Mouse (Mus musculus) adrenal gland, adult 18-20 months (tissue): Measurements from ENCODE around the gene 6030445D17Rik. TPM values are rescaled to one million over a fixed set of nuclear protein-coding genes. Genes with fewer than 3 reads are reported as not detected.

Experiments used
- DNase-seq, 2 experiments: peaks; one replicate each; pipeline ENCODE4 v3.0.0; 2021 to 2022; ENCODE audit warnings: low spot score in 2 of 2
- total RNA-seq, 2 experiments: library from RNA; stranded (reverse); gene quantifications; 1 replicate in 1 of 2; 2 replicates in 1 of 2; pipeline ENCODE4 v1.2.3; 2021

The 6030445D17Rik gene
- total RNA-seq, 2 experiments from 2014 or later: 0.45 to 0.46 TPM

DNA sequence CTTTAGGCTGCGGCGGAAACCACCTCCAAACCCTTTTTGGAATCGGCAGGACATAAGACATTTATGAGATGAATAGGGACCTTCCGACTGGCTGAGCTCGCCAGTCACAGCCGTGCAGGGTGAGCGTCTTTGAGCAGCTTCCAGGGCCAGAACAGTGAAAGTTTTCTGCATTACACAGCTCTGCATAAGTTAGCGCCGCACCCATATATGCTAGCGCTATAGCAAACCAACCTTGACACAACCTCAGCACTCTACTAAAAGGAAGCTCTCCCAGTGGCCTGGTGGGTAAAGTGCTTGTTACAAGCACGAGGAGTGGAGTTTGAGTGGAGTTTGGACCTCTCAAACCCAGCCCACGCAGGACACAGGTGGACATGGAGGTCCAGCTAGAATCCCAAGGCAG lies 2.8 kb upstream of the 6030445D17Rik start:
- DNase-seq: no peak

DNA sequence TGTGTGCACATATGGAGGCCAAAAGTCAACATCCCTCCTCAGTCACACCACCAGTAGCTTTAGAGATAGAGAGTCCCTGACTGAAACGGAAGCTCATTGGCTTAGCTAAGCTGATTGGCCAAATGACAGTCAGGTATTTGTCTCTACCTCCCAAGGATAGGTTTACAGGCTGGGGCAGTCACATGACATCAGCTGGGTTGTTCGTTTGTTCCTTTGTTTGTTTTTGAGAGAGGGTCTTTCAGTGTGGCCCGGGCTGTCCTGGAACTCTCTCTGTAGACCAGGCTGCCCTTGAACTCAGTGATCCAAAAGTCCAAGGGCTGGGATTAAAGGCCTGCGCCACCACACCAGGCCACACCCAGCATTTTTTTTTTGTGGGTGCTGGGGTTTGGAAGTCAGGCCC lies 844 bp upstream of the 6030445D17Rik start:
- DNase-seq: no peak

GRCm38 (mm10) chr4:136461761-136462085 lies 327 bp upstream of the 6030445D17Rik start:
- no peak for DNase-seq

DNA sequence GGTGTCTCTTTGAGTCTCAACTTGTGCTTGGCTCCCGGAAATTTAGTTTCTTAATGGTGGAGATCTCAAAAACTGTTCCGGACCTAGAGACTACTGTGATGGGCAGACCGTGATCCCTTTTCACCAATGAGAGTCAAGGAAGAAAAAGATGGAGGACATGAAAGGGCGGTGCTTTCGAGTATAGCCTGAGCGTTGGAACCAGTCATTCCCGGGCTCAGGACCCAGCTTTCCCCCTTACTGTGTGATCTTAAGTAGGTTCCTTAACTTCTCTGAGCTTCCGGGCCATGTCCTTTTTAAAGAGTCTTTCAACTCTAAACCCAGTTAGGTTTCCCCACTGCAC lies 759 bp downstream of the 6030445D17Rik start:
- DNase-seq: no peak

GRCm38 (mm10) chr4:136463436-136463835 lies 1.4 kb downstream of the 6030445D17Rik start:
- DNase-seq: no peak

GRCm38 (mm10) chr4:136466226-136466625 lies 4.2 kb downstream of the 6030445D17Rik start:
- no peak for DNase-seq

DNA sequence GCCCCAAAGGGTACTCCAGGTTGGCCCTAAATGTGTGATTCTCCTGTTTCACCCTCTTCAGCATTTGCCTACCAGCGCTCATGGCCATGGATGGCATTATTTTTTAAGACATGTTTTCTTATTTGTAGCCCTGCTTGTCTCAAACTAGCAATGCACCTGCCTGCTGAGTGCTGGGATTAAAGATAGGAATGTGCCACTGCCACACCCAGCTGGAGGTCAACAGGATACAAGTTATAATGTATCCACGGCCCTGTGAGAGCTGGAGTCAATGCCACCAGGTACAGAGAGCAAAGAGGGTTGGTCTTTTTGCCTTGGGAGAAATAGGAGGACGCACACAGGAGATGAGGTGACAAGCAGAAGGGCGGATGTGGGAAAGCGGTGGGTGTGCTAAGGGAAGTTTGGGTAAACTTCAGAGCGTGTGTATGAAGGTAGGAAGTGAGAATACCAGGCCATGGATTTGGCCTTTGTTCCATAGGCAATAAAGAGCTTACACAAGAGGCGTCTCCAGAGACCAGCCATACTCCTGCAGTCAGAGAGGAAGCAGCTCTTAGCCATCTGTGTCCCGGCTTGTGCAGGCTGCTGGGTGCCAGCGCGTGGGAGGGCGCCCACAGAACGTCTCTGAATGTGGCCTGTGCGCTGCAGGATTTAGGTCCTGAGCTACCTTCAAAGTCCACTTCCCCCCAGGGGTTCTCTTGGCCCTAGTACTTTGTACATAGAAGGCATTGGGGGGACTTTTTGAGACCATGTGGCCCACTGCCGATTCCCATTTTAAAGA lies 6.7 kb downstream of the 6030445D17Rik start:
- peak in 1 of 2 experiments; percentile 31 for DNase-seq

GRCm38 (mm10) chr4:136469371-136469903 lies 7.4 kb downstream of the 6030445D17Rik start, which contains the start of gene Luzp1:
Gene Luzp1 (plus strand): TSS chr4:136469761.
- DNase-seq: peak; percentile 97 to 98

DNA sequence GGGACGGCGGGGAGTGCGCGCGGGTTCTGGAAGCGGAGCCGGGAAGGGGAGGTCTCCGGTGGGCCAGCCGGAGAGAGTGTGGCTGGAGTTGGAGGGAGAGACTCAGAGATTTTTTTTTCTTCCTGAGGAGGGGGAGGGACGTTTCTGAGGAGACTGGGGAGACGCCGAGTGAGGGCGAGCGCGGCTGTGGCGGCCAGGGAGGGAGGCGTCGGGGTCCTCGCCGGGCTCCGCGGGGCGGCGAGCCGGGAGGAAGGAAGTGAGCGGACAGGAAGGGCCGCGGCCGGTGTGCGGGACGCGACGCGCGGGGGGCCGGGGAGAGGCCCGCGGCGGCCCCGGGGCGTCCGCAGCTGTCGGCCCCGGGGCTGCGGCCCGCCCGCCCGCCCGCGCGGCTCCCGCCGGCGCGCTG lies 7.9 kb downstream of the 6030445D17Rik start:
- DNase-seq: no peak

GRCm38 (mm10) chr4:136470347-136471071 lies 8.5 kb downstream of the 6030445D17Rik start:
- peak; percentile 56 to 62 for DNase-seq

DNA sequence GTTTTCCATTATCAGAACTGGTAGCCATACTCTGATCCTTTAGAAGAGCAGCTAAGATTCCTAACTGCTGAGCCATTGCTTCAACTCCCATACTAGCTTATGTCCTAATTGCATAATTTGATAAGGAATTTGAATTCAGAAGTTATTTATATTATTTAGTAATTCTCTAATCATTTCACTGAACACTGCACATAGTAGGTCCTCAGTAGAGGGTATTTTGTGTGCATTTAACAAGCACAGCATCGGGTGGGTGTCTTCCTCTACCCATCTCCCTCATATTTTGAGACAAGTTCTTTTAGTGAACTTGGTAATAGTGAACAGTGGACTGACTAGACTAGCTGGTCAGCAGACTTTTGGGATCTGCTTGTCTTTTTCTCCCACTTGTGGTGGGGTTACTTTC lies 14.6 kb downstream of the 6030445D17Rik start:
- no peak for DNase-seq

DNA sequence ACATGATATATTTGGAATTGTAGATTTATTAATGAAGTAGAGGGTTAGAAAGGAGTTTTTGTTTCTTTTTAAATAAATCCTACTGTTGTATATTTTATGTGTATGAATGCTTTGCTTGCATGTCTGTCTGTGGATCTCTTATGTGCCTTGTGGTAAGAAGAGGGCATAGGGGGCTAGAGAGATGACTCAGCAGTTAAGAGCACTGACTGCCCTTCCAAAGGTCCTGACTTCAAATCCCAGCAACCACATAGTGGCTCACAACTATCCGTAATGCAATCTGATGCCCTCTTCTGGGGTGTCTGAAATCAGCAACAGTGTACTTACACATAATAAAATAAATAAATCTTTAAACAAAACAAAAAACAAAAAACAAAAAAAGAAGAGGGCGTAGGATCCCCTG lies 24.5 kb downstream of the 6030445D17Rik start:
- DNase-seq: no peak

GRCm38 (mm10) chr4:136495993-136496392 lies 33.9 kb downstream of the 6030445D17Rik start:
- DNase-seq: no peak

DNA sequence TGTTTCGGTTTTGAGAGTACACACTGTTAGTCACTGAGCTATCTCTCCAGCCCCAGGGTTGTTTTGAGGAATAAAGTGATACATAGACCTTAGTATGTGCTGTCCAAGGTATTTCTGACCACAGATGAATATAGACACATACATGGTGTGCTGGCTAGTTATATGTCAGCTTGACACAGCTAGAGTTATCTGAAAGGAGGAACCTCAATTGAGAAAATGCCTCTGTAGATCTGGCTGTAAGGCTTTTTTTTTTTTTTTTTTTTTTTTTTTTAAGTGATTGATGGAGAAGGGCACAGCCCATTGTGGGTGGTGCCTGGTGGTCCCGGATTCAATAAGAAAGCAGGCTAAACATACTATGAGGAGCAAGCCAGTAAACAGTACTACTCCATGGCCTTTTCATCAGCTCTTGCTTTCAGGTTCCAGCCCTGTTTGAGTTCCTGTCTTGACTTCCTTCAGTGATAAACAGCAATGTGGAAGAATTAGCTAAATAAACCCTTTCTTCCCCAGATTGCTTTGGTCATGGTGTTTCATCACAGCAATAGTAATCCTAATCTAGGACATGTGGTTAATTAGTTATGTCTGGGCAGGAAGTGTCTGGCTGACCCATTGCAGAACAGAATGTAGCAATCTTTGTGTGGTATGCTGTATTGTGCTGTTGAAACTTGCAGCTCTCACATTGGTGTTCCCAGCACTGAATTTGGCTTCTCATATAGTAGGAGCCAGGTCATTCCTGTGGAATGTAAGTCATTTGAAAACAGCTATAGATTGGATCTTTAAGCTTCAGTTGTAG lies 43.6 kb downstream of the 6030445D17Rik start:
- DNase-seq: no peak

- peak; percentile 17 to 41 for DNase-seq
Measured at GRCm38 (mm10) chr4:136509857-136510256, 47.8 kb downstream of the 6030445D17Rik start.

GRCm38 (mm10) chr4:136511708-136512107 lies 49.7 kb downstream of the 6030445D17Rik start:
- DNase-seq: no peak

DNA sequence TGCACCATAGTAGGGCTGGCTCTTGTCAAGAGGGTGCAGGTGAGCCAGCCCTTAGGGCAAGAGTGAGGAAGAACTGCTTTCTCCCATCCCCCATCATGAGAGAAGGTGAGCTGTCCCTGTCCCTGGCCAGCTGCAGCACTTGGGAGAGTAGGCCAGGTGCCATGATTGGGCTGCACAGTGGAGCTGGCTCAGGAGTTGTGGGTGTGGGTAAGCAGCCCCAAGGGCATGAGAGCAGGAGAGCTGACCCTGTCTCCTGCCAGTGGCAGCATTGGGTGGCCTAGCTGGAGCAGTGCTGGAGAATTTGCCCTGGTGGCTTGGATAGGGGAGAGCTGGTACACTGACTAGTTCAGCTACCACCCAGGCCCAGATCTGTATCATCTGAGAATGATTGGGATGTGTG lies 50.9 kb downstream of the 6030445D17Rik start:
- DNase-seq: no peak
